Mouse (Mus musculus): ENCODE data around the gene Stub1.
A peak's percentile ranks its signal among the peaks of the same experiment; 100 is the strongest.

Stub1 gene

DNA sequence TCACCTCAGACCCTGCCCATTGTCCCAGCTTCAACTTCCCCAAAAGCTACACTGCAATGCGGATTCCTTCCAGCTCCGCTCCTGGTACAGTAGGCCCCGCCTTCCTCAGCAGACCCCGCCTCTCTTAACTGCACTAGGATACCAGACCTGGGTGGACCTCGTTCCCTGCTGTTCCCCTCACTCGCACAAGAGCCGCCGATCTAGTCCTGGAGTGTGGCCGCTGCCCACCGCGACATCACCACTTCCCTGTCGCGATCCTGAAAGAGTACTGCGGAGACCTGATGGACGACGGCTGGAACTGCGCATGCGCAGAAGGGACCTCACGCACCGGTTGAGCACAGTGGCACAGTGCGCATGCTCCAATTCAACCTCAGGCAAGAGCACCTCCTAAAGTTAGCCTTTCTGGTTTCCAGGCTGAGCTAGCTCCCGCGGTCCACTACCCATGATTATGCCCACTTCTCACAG is 47.9 kb downstream of the Stub1 start, which contains the start of gene Haghl:
Gene Haghl (minus strand): TSS at position 393 of the 465 bp plus-strand sequence.
- DNase-seq = peak; percentile 98

DNA sequence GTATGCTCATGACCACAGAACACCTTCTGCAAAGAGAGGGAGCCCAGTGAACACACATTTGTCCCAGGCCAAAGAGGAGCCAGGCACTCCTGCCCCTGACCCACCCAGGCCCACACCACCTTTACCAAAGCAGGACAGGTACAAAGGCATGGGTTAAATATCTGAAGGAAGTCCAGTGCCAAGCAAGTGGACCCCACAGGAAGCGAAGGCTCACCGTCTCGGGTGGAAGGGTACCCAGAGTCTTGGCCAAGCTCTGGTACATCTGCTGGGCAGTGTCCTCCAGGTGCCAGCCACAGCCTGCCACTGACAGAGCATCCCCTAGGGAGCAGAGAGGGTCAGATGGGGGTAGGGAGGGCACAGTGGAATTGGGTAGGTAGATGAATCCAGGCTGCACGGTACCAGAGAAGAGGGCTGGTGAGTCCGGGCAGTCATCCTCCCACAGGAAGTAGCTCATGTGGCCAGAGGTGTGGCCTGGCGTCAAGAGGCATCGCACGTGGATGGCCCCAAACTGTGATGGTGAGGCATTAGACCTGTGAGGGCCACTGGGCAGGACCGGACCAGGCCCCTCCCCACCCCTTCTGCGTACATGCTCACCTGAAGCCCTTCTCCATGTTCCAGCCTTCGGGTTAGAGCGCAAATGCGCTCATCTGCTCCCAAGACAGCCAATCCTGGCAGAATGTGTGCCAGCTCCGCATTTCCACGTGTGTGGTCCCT is 49.2 kb downstream of the Stub1 start:
- DNase-seq = no peak

DNA sequence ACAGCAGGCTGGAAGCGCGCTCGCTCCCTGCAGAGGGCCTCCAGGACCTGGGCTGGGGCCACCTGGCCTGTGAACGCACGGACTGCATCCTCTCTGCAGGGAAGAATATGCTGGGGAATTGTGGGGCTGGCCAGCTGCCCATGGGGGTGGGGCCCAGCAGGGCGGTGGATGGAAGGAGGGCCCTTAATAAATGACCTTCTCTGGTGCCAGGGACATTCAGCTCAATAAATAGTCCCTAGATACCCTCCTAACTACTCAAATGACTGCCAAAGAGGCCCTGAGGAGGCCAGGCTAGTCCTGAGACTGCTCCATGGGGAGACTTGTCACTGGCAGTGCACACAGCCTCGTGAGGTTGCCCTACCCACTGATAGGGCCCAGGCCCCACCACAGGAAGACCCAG is 50.1 kb downstream of the Stub1 start:
- DNase-seq = peak; percentile 57

DNA sequence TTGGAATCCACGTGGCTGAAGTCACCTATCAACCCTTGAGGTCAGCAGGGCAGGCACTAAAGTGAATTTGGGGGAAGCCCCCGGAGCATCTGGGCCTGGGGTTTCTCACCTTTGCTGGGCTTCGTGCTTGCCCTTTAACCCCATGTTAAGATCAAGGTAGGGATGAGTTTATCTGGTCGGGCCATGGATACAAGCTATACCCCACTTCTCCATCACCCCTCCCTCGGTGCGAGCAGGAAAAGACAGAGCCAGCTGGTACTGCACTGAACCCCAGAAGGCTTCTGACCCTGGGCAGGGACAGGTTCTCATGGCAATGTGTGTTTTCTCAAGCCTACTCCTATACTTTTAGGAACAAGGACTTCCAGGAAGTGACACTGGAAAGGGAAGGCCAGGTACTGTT is 51.9 kb downstream of the Stub1 start:
- no peak for DNase-seq

All from kidney, postnatal 10 days (tissue).